Mouse (Mus musculus) gastrocnemius, adult 8-10 months (tissue): ENCODE results near the gene Nmnat3. TPM values are rescaled to one million over a fixed set of nuclear protein-coding genes. Genes with fewer than 3 reads are reported as not detected.
A peak's percentile ranks its signal among the peaks of the same experiment; 100 is the strongest.

Experiments used
- DNase-seq, 2 experiments: peaks; one replicate each; pipeline ENCODE4 v3.0.0; 2022; ENCODE audit warnings: low spot score in 2 of 2
- total RNA-seq, 4 experiments: library from RNA; stranded (reverse); gene quantifications; 2 replicates each; pipeline ENCODE4 v1.2.4; 2022

Gene Nmnat3
- total RNA-seq, 4 experiments from 2014 or later, result 10.6 to 13.6 (median 12.0) TPM

GRCm38 (mm10) chr9:98420666-98421065, 133.4 kb downstream of the Nmnat3 start:
- no peak for DNase-seq

GRCm38 (mm10) chr9:98421903-98422302, 134.7 kb downstream of the Nmnat3 start:
- no peak for DNase-seq

DNA sequence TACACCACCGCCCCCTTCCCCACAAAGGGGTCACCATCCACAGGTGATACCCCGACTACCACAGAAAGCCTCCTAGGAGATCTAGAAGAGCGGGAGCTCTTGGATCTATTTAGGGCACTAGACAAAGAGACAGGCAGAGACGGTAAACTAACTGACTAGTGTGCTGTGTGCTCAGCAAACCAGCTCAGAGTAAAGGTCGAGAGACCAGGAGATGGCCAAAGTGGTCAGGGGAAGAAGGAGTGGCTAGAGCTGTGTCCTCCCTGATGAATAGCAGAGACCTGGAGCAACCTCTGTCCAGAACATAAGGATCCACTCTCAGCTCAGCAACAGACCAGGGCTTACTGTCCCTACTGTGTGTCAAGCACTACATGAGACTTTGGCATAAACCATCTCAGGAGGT, 135.4 kb downstream of the Nmnat3 start, which contains the start of gene Rbp1:
Rbp1 (plus strand) TSS at position 306 of the 400 bp plus-strand sequence.
- no peak for DNase-seq

GRCm38 (mm10) chr9:98423691-98424090, 136.5 kb downstream of the Nmnat3 start:
- DNase-seq, result no peak

DNA sequence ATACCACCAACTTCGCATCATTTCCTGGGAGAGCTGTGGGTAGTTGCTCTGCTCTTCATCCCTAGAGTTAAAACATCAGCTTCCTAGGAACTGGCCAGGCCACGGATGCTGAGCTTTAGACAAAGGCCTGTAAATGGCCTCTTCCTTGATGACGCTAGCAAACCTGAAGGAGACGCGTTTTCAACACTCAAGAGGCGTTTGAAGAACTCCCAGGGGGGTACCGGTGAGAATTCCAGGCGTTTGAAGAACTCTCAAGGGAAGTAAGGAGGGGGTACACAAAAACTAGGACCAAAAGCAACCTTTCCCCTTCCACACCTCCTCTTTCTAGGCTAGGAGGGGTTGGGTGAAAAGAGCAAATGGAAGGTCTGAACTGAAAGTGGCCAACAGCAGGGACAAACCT, 137.1 kb downstream of the Nmnat3 start:
- DNase-seq, result no peak

DNA sequence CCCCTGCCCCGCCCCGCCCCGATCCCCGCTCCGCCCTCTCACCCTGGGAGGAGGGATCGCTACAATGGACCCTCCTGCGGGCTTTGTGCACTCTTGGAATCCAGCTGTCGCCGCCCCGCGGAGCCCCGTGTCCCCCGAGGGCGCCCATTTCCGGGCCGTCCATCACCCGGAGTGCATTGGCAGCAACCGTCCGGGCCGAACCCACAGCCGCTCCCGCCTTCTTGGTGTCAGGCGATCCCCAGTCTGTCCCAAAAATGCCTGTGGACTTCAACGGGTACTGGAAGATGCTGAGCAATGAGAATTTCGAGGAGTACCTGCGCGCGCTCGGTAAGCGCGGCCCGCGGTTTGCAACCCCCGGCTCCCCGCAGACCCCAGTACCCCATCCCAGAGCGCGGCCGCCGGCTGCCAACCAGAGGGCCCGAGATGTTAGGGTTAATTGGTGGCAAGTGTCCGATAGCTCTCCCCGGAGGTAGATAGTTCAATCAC, 137.5 kb downstream of the Nmnat3 start:
- DNase-seq, result peak; percentile 10 to 30

DNA sequence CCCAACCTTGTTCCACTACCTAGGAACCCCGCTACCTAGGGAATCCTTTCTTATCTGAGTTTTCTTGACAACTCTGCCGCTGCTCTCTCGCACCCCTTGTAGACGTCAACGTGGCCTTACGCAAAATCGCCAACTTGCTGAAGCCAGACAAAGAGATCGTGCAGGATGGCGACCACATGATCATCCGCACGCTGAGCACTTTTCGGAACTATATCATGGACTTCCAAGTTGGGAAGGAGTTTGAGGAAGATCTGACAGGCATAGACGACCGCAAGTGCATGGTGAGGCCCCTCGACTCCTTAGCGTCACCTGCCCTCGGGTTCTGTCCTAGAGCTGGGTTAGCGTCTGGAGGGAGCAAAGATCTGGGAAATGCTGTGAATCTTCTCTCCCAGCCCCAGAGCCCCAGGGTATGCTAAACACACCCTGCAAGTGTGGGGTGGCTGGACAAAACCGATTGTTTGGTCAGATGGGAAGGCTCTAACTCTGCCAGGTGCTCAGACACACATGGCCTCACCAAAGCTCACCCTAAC, 138.2 kb downstream of the Nmnat3 start:
- no peak for DNase-seq

- DNase-seq, result no peak
Observed at GRCm38 (mm10) chr9:98427906-98428517, 140.8 kb downstream of the Nmnat3 start.

DNA sequence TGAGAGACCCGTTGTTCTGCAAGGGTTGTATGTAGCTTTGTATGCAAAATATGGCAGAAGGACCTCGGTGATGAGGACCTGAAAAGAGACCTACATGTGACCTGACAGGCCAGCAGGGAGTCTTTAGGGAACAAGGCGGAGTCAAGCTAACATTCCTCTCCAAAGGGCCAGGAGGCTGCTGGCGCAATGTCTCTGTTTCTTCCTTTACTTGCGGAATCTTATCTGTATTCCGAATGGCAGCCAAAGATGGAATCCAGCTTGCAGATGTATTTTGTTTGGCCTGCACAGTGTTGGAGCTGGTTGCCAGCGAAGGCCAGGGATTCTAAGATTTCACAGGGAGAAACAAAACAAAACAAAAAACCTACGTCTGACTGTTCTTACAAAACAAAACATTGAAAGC, 141.5 kb downstream of the Nmnat3 start:
- DNase-seq, result peak in 1 of 2 experiments; percentile 28

GRCm38 (mm10) chr9:98429806-98430205, 142.6 kb downstream of the Nmnat3 start:
- peak in 1 of 2 experiments; percentile 15 for DNase-seq

GRCm38 (mm10) chr9:98430528-98430927, 143.3 kb downstream of the Nmnat3 start:
- no peak for DNase-seq

- DNase-seq, result no peak
Observed at GRCm38 (mm10) chr9:98433021-98433420, 145.8 kb downstream of the Nmnat3 start.

GRCm38 (mm10) chr9:98433956-98434588, 146.8 kb downstream of the Nmnat3 start:
- DNase-seq, result no peak

- DNase-seq, result no peak
Observed at GRCm38 (mm10) chr9:98437819-98438218, 150.6 kb downstream of the Nmnat3 start.

- no peak for DNase-seq
Observed at GRCm38 (mm10) chr9:98439091-98439490, 151.9 kb downstream of the Nmnat3 start.

GRCm38 (mm10) chr9:98442638-98443037, 155.4 kb downstream of the Nmnat3 start:
- DNase-seq, result no peak

GRCm38 (mm10) chr9:98445359-98446149, 158.3 kb downstream of the Nmnat3 start:
- DNase-seq, result no peak

DNA sequence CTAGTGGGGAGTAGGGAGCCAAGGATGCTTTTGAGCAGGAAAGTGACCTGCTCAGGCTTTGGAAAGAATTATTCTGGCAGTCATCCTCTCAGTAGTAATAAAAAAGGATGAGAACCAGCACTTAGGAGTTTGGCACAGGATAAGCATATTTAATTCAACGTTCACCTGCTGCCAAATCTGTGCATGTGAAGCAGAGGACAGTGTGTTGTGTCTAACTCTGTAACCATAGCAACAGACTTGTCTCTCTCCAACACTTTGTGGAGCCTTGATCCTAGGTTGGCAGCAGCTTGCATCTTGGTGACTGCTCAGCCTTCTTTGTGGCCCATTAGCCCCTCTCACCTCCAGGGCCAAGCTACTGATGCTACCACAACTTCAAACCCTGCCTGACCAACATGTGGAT, 163.7 kb downstream of the Nmnat3 start:
- no peak for DNase-seq

- DNase-seq, result no peak
Observed at GRCm38 (mm10) chr9:98466709-98467108, 179.5 kb downstream of the Nmnat3 start.
